Mouse (Mus musculus) G1E (cell line): ENCODE data around the gene Car12.

Source experiments
- CTCF ChIP-seq: IDR thresholded peaks from 2 replicates; pipeline ENCODE4 v1.5.1; 2012; ENCODE audit warnings: low read depth, low read length, inconsistent platforms, mixed read lengths
- GATA2 ChIP-seq: IDR thresholded peaks from 2 replicates; pipeline ENCODE4 v1.6.1; 2012; ENCODE audit warnings: low read depth, low read length, inconsistent platforms, borderline replicate concordance
- POLR2AphosphoS5 ChIP-seq: IDR thresholded peaks from 2 replicates; pipeline ENCODE4 v1.6.1; 2012; ENCODE audit warnings: low read depth, low read length, inconsistent platforms; ENCODE audit not compliant: insufficient replicate concordance
- TAL1 ChIP-seq: conservative IDR thresholded peaks from 2 replicates; pipeline ENCODE4 v1.6.1; 2012; ENCODE audit warnings: low read depth, low read length, inconsistent platforms, mixed read lengths

DNA sequence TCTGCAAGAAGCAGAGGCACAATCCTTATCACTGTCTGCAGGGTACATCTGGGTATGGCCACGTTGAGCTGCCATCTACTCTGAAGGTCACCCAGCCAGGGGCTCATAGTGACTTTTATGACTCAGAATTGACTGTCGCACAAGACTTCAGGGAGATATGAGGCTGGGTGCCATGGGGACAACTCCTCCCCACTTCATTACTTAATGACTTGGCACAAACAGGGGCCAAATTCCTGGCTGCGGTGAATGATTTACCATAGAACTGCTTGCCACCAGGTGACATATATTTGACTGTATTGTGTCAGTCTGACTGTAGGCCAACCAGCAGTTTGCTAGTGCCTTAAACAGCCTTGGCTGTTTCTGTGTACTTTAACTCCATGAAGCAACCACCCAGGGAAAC, 55.8 kb downstream of the Car12 start:
- TF ChIP-seq CTCF (no peak), POLR2AphosphoS5 (no peak), GATA2 (no peak), TAL1 (no peak)
